Comparison of ENCODE assay signal across 8 mouse cellular contexts in the genomic region with DNA sequence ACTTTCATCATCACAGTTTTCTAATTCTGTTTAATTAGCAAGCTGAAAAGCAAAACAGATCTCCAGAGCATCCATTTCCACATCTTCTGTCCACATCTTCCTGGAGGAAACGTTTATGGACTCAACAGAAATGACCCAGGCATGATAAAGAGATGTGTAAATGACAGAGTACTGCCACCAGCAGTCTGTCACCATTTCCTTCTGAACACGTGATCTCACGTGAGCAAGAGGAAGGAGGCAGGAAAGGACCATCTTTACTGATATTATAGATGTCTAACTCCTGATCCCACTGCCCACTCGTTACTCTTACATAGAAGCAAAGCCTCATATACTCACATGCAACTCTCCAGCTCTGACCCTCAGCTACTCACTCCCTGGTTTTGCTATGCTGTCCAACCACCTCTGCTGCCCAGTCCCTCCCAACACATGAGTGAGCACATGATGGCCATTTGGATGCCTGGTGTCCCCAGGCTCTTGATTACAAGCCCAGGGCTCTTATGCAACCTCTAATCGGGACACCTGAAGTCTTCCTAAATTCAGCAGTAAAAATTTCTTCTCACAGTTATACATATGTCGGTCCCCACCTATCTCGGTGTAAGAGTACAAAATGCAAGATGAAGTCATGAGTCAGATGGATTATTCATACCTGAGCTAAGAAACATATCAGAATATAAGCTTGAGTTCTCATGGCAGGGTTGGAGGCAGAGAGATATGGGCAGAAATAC. TPM values are rescaled to one million over a fixed set of nuclear protein-coding genes. Genes with fewer than 3 reads are reported as not detected.
DNase-seq lines count a peak whose midpoint lies in the region; ATAC-seq and TF ChIP-seq lines count a peak whose summit lies in the region.
"Not testable (repeated sequence)": the region's sequence is repeated elsewhere in the genome, so short reads cannot be mapped to it uniquely, and the experiment has no call there.

No protein-coding gene starts in this region.

- WGBS in heart, embryonic 16.5 days: 78% methylated on average over 5 of the region's 7 CpGs
- 72% methylated on average over 6 of the region's 7 CpGs for WGBS in lung, embryonic 15.5 days
- 64% methylated on average over 5 of the region's 7 CpGs for WGBS in stomach, embryonic 16.5 days

- not testable (repeated sequence) for H3K4me3 ChIP-seq in G1E (ENCODE audit: low read depth, low read length); lung, embryonic 15.5 days
- peak overlapping the region; percentile 36 for H3K4me3 ChIP-seq in heart, embryonic 16.5 days (ENCODE audit: low read length)
- H3K4me3 ChIP-seq in stomach, embryonic 16.5 days (replicated peaks; ENCODE audit: low read length): peak overlapping the region; percentile 43

- not testable (repeated sequence) for H3K9me3 ChIP-seq in G1E (replicated peaks); heart, embryonic 16.5 days (replicated peaks; ENCODE audit: control insufficient read depth, low read length); lung, embryonic 15.5 days; stomach, embryonic 16.5 days (replicated peaks; ENCODE audit: control insufficient read depth, low read length)

- not testable (repeated sequence) for TF ChIP-seq CTCF in G1E (IDR thresholded peaks at IDR 0.05; ENCODE audit: low read depth, low read length)

- not testable (repeated sequence) for H3K36me3 ChIP-seq in G1E (replicated peaks); heart, embryonic 16.5 days (ENCODE audit: control insufficient read depth, insufficient read depth); lung, embryonic 15.5 days; stomach, embryonic 16.5 days (ENCODE audit: control insufficient read depth, insufficient read depth, low read length)

- not testable (repeated sequence) for H3K9ac ChIP-seq in heart, embryonic 16.5 days (ENCODE audit: low read length); lung, embryonic 15.5 days; stomach, embryonic 16.5 days (ENCODE audit: low read length)

- peak; percentile 79 for ATAC-seq in G1E (ENCODE audit: extremely low read depth, insufficient number of reproducible peaks, low FRiP score, poor library complexity, severe bottlenecking)
- peak; percentile 44; the same call in 1 of the 2 replicates for ATAC-seq in erythroid progenitor cell, adult 5-6 weeks (replicated peaks; ENCODE audit: low FRiP score, poor library complexity, severe bottlenecking)
- ATAC-seq in heart, embryonic 16.5 days (replicated peaks; ENCODE audit: extremely low read depth, insufficient read depth, low FRiP score); lung, embryonic 15.5 days (ENCODE audit: borderline replicate concordance, extremely low read depth, low FRiP score, low TSS enrichment); stomach, embryonic 16.5 days (ENCODE audit: insufficient read depth, low FRiP score): not testable (repeated sequence)
- ATAC-seq in monocyte, adult 5-6 weeks (replicated peaks; ENCODE audit: insufficient number of reproducible peaks, low FRiP score, low TSS enrichment, poor library complexity, severe bottlenecking): peak; percentile 50; the same call in 1 of the 2 replicates

- H3K27ac ChIP-seq in heart, embryonic 16.5 days (ENCODE audit: low read length); lung, embryonic 15.5 days: not testable (repeated sequence)
- H3K27ac ChIP-seq in stomach, embryonic 16.5 days (ENCODE audit: low read length): peak overlapping the region; percentile 47; the same call in 1 of the 2 replicates

- H3K4me1 ChIP-seq in G1E (ENCODE audit: insufficient read depth, low read depth, low read length); heart, embryonic 16.5 days (ENCODE audit: control insufficient read depth, insufficient read depth, low read length); lung, embryonic 15.5 days; stomach, embryonic 16.5 days (ENCODE audit: control insufficient read depth, insufficient read depth, low read length): not testable (repeated sequence)

- H3K27me3 ChIP-seq in G1E (ENCODE audit: insufficient read depth, low read length); heart, embryonic 16.5 days (ENCODE audit: control insufficient read depth, insufficient read depth, low read length); lung, embryonic 15.5 days; stomach, embryonic 16.5 days (ENCODE audit: control insufficient read depth, insufficient read depth, low read length): not testable (repeated sequence)

- H3K4me2 ChIP-seq in heart, embryonic 16.5 days (ENCODE audit: low read depth, low read length): peak overlapping the region; percentile 43
- peak overlapping the region; percentile 45 for H3K4me2 ChIP-seq in lung, embryonic 15.5 days
- H3K4me2 ChIP-seq in stomach, embryonic 16.5 days (ENCODE audit: low read depth, low read length): peak overlapping the region; percentile 53

- not testable (repeated sequence) for DNase-seq in G1E (ENCODE audit: low spot score)
- peak; percentile 51 for DNase-seq in kidney, adult 11 months
- DNase-seq in kidney, postnatal 36 days: peak; percentile 28 to 49

RNA-seq across cellular contexts. Expression of gene Samd9l, which starts 2.0 kb away (rescaled TPM):
- total RNA-seq in G1E (2014; fragmentation: Nextera tagmentation): 22.6 and 23.6 TPM in 2 replicates
- total RNA-seq in G1E (2017): 78.1 and 84.5 TPM in 2 replicates
- polyA plus RNA-seq in G1E (2012): 0.39 and 0.70 TPM in 2 replicates
- 24.9 and 26.4 TPM in 2 replicates for total RNA-seq in erythroid progenitor cell, adult 5-6 weeks (2015; ENCODE audit: low replicate concordance)
- total RNA-seq in erythroid progenitor cell, adult 5-6 weeks (2017; ENCODE audit: low replicate concordance): 15.9 and 25.3 TPM in 2 replicates
- 3.3 and 3.8 TPM in 2 replicates for polyA plus RNA-seq in heart, embryonic 16.5 days (2015; fragmentation: Nextera tagmentation; extraction: Ambion mirVana)
- 6.2 and 6.7 TPM in 2 replicates for polyA plus RNA-seq in lung, embryonic 15.5 days (2015; fragmentation: Nextera tagmentation; extraction: Ambion mirVana)
- 90.8 to 218 TPM (median 100 TPM) in 3 replicates for total RNA-seq in monocyte, adult 5-6 weeks (2017)
- 16.2 and 17.9 TPM in 2 replicates for polyA plus RNA-seq in stomach, embryonic 16.5 days (2015; fragmentation: Nextera tagmentation; extraction: Ambion mirVana)
